Mouse (Mus musculus) myocyte (in vitro differentiated cells): ENCODE results near the gene Ankra2.

Source experiments
- CEBPB ChIP-seq: IDR thresholded peaks from 2 replicates; pipeline ENCODE4 v1.6.1; 2011; ENCODE audit warnings: mild to moderate bottlenecking, moderate library complexity; ENCODE audit not compliant: poor library complexity, insufficient read depth, severe bottlenecking
- E2F4 ChIP-seq: IDR thresholded peaks from one replicate; pipeline ENCODE4 v1.6.1; 2011; ENCODE audit warnings: mild to moderate bottlenecking, control low read depth, moderate library complexity; ENCODE audit not compliant: insufficient read depth
- MAX ChIP-seq: IDR thresholded peaks from one replicate; pipeline ENCODE4 v1.6.1; 2011; ENCODE audit warnings: low read depth, mild to moderate bottlenecking, control low read depth
- MYOD1 ChIP-seq, 3 experiments: IDR thresholded peaks; one replicate each; pipeline ENCODE4 v1.6.1; 2011; ENCODE audit warnings: control low read depth in 2 of 3, low read depth in 2 of 3, mild to moderate bottlenecking in 2 of 3, moderate library complexity in 1 of 3; ENCODE audit not compliant: insufficient read length in 2 of 3, control insufficient read depth in 1 of 3
- MYOG ChIP-seq, 3 experiments: IDR thresholded peaks; one replicate each; pipeline ENCODE4 v1.6.1; 2011; ENCODE audit warnings: control low read depth in 2 of 3, low read depth in 2 of 3, mild to moderate bottlenecking in 2 of 3; ENCODE audit not compliant: insufficient read length in 2 of 3, control insufficient read depth in 1 of 3, insufficient read depth in 1 of 3
- POLR2A ChIP-seq: IDR thresholded peaks from one replicate; pipeline ENCODE4 v1.6.1; 2011; ENCODE audit warnings: low read depth, mild to moderate bottlenecking, control low read depth, moderate library complexity; ENCODE audit not compliant: insufficient read length
- POLR2AphosphoS2 ChIP-seq: IDR thresholded peaks from one replicate; pipeline ENCODE4 v1.6.1; 2011; ENCODE audit warnings: low read depth, control low read depth; ENCODE audit not compliant: insufficient read length
- REST ChIP-seq: IDR thresholded peaks from one replicate; pipeline ENCODE4 v1.6.1; 2011; ENCODE audit warnings: mild to moderate bottlenecking, control low read depth, moderate library complexity; ENCODE audit not compliant: insufficient read depth, insufficient read length
- SRF ChIP-seq: IDR thresholded peaks from one replicate; pipeline ENCODE4 v1.6.1; 2011; ENCODE audit warnings: low read depth; ENCODE audit not compliant: control insufficient read depth, insufficient read length
- TCF12 ChIP-seq: IDR thresholded peaks from one replicate; pipeline ENCODE4 v1.6.1; 2011; ENCODE audit warnings: mild to moderate bottlenecking, control low read depth; ENCODE audit not compliant: poor library complexity, insufficient read depth, severe bottlenecking
- TCF3 ChIP-seq: IDR thresholded peaks from one replicate; pipeline ENCODE4 v1.6.1; 2011; ENCODE audit warnings: low read depth, control low read depth; ENCODE audit not compliant: insufficient read length
- USF1 ChIP-seq: IDR thresholded peaks from one replicate; pipeline ENCODE4 v1.6.1; 2011; ENCODE audit warnings: low read depth, mild to moderate bottlenecking, control low read depth, moderate library complexity

DNA sequence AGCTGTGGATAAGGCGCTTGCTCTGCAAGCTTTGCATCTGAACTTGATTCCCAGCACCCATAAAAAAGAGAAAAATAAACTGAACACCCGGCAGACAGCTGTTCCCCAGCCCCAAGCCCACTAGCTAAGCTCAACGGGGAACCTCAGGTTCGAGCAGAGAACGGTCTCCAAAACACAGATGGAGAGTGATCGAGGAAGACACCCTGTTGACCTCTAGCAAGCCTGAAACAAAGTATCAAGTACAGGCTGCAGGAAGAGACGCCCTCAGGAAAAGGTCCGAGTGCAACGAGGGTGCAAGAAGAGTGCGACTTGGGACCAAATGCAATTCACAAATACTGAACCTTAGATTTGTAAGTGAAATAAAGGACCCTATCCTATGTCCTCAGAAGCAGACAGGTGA is 13.3 kb upstream of the Ankra2 start:
- TF ChIP-seq POLR2A: no peak
- no peak for TF ChIP-seq MYOD1 (IDR thresholded peaks at IDR 0.05; ENCODE audit: control insufficient read depth in 1 of 3, insufficient read length in 2 of 3, low read depth in 2 of 3)
- TF ChIP-seq POLR2AphosphoS2: no peak
- no peak for TF ChIP-seq MAX
- TF ChIP-seq CEBPB: no peak
- TF ChIP-seq E2F4: no peak
- no peak for TF ChIP-seq TCF12
- no peak for TF ChIP-seq MYOG (IDR thresholded peaks at IDR 0.05; ENCODE audit: control insufficient read depth in 1 of 3, insufficient read depth in 1 of 3, insufficient read length in 2 of 3, low read depth in 2 of 3)
- no peak for TF ChIP-seq REST
- TF ChIP-seq USF1: no peak
- no peak for TF ChIP-seq TCF3
- TF ChIP-seq SRF: no peak
